Mouse (Mus musculus) liver, embryonic 15.5 days (tissue): ENCODE measurements around the gene Pimreg. TPM values are rescaled to one million over a fixed set of nuclear protein-coding genes. Genes with fewer than 3 reads are reported as not detected.

ENCODE experiments used
- ATAC-seq: fragments of 200-750 bp; cut with Nextera tagmentation; 2 replicates; pipeline ENCODE4 v1.8.0; 2017; ENCODE audit warnings: moderate number of reproducible peaks, mild to moderate bottlenecking, moderate library complexity; ENCODE audit not compliant: insufficient read depth
- H3K27ac ChIP-seq: fragments of 300-500 bp; sonication (generic); replicated peaks from 2 replicates; pipeline ENCODE4 v1.5.1; 2015; ENCODE audit warnings: mild to moderate bottlenecking, inconsistent platforms
- H3K27me3 ChIP-seq: fragments of 300-500 bp; sonication (generic); 2 replicates; pipeline ENCODE4 v1.6.1; 2015; ENCODE audit warnings: mild to moderate bottlenecking, inconsistent platforms
- H3K36me3 ChIP-seq: fragments of 300-500 bp; sonication (generic); replicated peaks from 2 replicates; pipeline ENCODE4 v1.6.1; 2015; ENCODE audit warnings: moderate library complexity, mild to moderate bottlenecking, inconsistent platforms
- H3K4me1 ChIP-seq: fragments of 300-500 bp; sonication (generic); replicated peaks from 2 replicates; pipeline ENCODE4 v1.6.1; 2015; ENCODE audit warnings: inconsistent platforms
- H3K4me2 ChIP-seq: fragments of 300-500 bp; sonication (generic); 2 replicates; pipeline ENCODE4 v1.6.1; 2015; ENCODE audit warnings: moderate library complexity, mild to moderate bottlenecking, inconsistent platforms
- H3K4me3 ChIP-seq: fragments of 300-500 bp; sonication (generic); replicated peaks from 2 replicates; pipeline ENCODE4 v1.5.1; 2015; ENCODE audit warnings: mild to moderate bottlenecking, inconsistent platforms
- H3K9ac ChIP-seq: fragments of 300-500 bp; sonication (generic); 2 replicates; pipeline ENCODE4 v1.6.1; 2015; ENCODE audit warnings: moderate library complexity, mild to moderate bottlenecking, inconsistent platforms
- H3K9me3 ChIP-seq: fragments of 300-500 bp; sonication (generic); replicated peaks from 2 replicates; pipeline ENCODE4 v1.6.1; 2016; ENCODE audit warnings: inconsistent platforms
- WGBS: fragments of 180-500 bp; shearing (Covaris S2); methylation state at CpG from one replicate; pipeline ENCODE4 v1.1.7; 2015; ENCODE audit warnings: mixed read lengths; ENCODE audit not compliant: insufficient replicate concordance; 5-methylcytosine and 5-hydroxymethylcytosine counted together
- polyA plus RNA-seq: library from polyadenylated mRNA; unstranded; fragments of >200 nt; fragmentation: Nextera tagmentation; extraction: Ambion mirVana; gene quantifications from 2 replicates; pipeline ENCODE4 v1.2.1, GENCODE M21; 2015

Pimreg gene
- polyA plus RNA-seq = 18.5 and 20.6 TPM in 2 replicates

- under 1% methylated on average over 52 of the region's 52 CpGs for WGBS
- peaks cover 6% of the 10 kb centered on the region; the same call in 1 of the 2 replicates for H3K36me3 ChIP-seq
- peaks cover 25% of the 10 kb centered on the region for H3K4me1 ChIP-seq
- ATAC-seq = peak; percentile 73
- H3K4me3 ChIP-seq = peak within 1 kb of the TSS; percentile 64
- H3K27ac ChIP-seq = no peak within 1 kb of the TSS
- H3K4me2 ChIP-seq = peak within 1 kb of the TSS; percentile 81
- H3K9ac ChIP-seq = peak within 1 kb of the TSS; percentile 25; the same call in 1 of the 2 replicates
- no peaks in the 10 kb centered on the region for H3K9me3 ChIP-seq
- peaks cover 27% of the 10 kb centered on the region for H3K27me3 ChIP-seq
These were observed at the start of gene Pimreg for GRCm38 (mm10) chr11:72041768-72042607. Pimreg (plus strand) TSS chr11:72042032.

GRCm38 (mm10) chr11:71992438-71992837 is 49.4 kb upstream of the Pimreg start:
- Histone ChIP-seq H3K36me3 (no peaks in the 10 kb centered on the region), H3K27ac (no peak overlapping the region), H3K4me3 (no peak overlapping the region), H3K27me3 (peaks cover 7% of the 10 kb centered on the region; the same call in 1 of the 2 replicates), H3K4me2 (no peak overlapping the region), H3K9me3 (no peaks in the 10 kb centered on the region), H3K4me1 (0 out of 2 replicates have a peak, but pooled peaks cover 3% of the 10 kb centered on the region), H3K9ac (no peak overlapping the region)
- no peak for ATAC-seq
- 68% methylated on average over 12 of the region's 12 CpGs for WGBS

- peak; percentile 28; the same call in 1 of the 2 replicates for ATAC-seq
- Histone ChIP-seq H3K4me2 (peak overlapping the region; percentile 23; the same call in 1 of the 2 replicates), H3K9me3 (no peaks in the 10 kb centered on the region), H3K27me3 (peaks cover 7% of the 10 kb centered on the region; the same call in 1 of the 2 replicates), H3K4me1 (0 out of 2 replicates have a peak, but pooled peaks cover 3% of the 10 kb centered on the region), H3K9ac (no peak overlapping the region), H3K36me3 (no peaks in the 10 kb centered on the region), H3K27ac (no peak overlapping the region), H3K4me3 (no peak overlapping the region)
- WGBS = 5% methylated on average over 9 of the region's 9 CpGs
These were observed 45.8 kb upstream of the Pimreg start for GRCm38 (mm10) chr11:71995968-71996511.

- Histone ChIP-seq H3K4me1 (0 out of 2 replicates have a peak, but pooled peaks cover 3% of the 10 kb centered on the region), H3K36me3 (no peaks in the 10 kb centered on the region), H3K9ac (no peak overlapping the region), H3K27ac (no peak overlapping the region), H3K27me3 (peaks cover 7% of the 10 kb centered on the region; the same call in 1 of the 2 replicates), H3K9me3 (no peaks in the 10 kb centered on the region), H3K4me3 (no peak overlapping the region), H3K4me2 (no peak overlapping the region)
- ATAC-seq = no peak
- 28% methylated on average over 11 of the region's 11 CpGs for WGBS
These were observed 45.0 kb upstream of the Pimreg start for GRCm38 (mm10) chr11:71996805-71997204.

GRCm38 (mm10) chr11:72000194-72000593 is 41.6 kb upstream of the Pimreg start:
- WGBS = 62% methylated on average over 6 of the region's 6 CpGs
- Histone ChIP-seq H3K4me1 (0 out of 2 replicates have a peak, but pooled peaks cover 3% of the 10 kb centered on the region), H3K27me3 (peaks cover 7% of the 10 kb centered on the region; the same call in 1 of the 2 replicates), H3K27ac (no peak overlapping the region), H3K4me3 (no peak overlapping the region), H3K36me3 (no peaks in the 10 kb centered on the region), H3K9me3 (no peaks in the 10 kb centered on the region), H3K9ac (no peak overlapping the region), H3K4me2 (no peak overlapping the region)
- no peak for ATAC-seq

- no peak overlapping the region for H3K27ac ChIP-seq
- H3K9ac ChIP-seq = no peak overlapping the region
- 31% methylated on average over 13 of the region's 13 CpGs for WGBS
- H3K27me3 ChIP-seq = peaks cover 2% of the 10 kb centered on the region; the same call in 1 of the 2 replicates
- H3K4me3 ChIP-seq = no peak overlapping the region
- ATAC-seq = no peak
- no peaks in the 10 kb centered on the region for H3K36me3 ChIP-seq
- H3K4me1 ChIP-seq = no peaks in the 10 kb centered on the region
- no peaks in the 10 kb centered on the region for H3K9me3 ChIP-seq
- no peak overlapping the region for H3K4me2 ChIP-seq
These were observed 39.5 kb upstream of the Pimreg start for GRCm38 (mm10) chr11:72002138-72002853.

GRCm38 (mm10) chr11:72003171-72003570 is 38.7 kb upstream of the Pimreg start:
- H3K4me1 ChIP-seq = no peaks in the 10 kb centered on the region
- no peaks in the 10 kb centered on the region for H3K36me3 ChIP-seq
- H3K27me3 ChIP-seq = no peaks in the 10 kb centered on the region
- H3K27ac ChIP-seq = no peak overlapping the region
- no peak overlapping the region for H3K4me3 ChIP-seq
- no peak overlapping the region for H3K9ac ChIP-seq
- 68% methylated on average over 9 of the region's 9 CpGs for WGBS
- H3K9me3 ChIP-seq = no peaks in the 10 kb centered on the region
- no peak for ATAC-seq
- no peak overlapping the region for H3K4me2 ChIP-seq

- no peak overlapping the region for H3K27ac ChIP-seq
- H3K4me2 ChIP-seq = no peak overlapping the region
- no peak overlapping the region for H3K9ac ChIP-seq
- 70% methylated on average over 6 of the region's 6 CpGs for WGBS
- ATAC-seq = no peak
- H3K9me3 ChIP-seq = no peaks in the 10 kb centered on the region
- H3K4me1 ChIP-seq = no peaks in the 10 kb centered on the region
- no peaks in the 10 kb centered on the region for H3K36me3 ChIP-seq
- H3K4me3 ChIP-seq = no peak overlapping the region
- no peaks in the 10 kb centered on the region for H3K27me3 ChIP-seq
These were observed 36.3 kb upstream of the Pimreg start for GRCm38 (mm10) chr11:72005547-72005946.

GRCm38 (mm10) chr11:72010367-72010766 is 31.5 kb upstream of the Pimreg start:
- Histone ChIP-seq H3K9ac (no peak overlapping the region), H3K4me2 (no peak overlapping the region), H3K27me3 (no peaks in the 10 kb centered on the region), H3K4me3 (no peak overlapping the region), H3K36me3 (no peaks in the 10 kb centered on the region), H3K27ac (no peak overlapping the region), H3K4me1 (peaks cover 2% of the 10 kb centered on the region; the same call in 1 of the 2 replicates), H3K9me3 (no peaks in the 10 kb centered on the region)
- WGBS = 44% methylated on average over 5 of the region's 5 CpGs
- no peak for ATAC-seq

GRCm38 (mm10) chr11:72010940-72011722 is 30.7 kb upstream of the Pimreg start:
- Histone ChIP-seq H3K9me3 (no peaks in the 10 kb centered on the region), H3K4me1 (peaks cover 2% of the 10 kb centered on the region; the same call in 1 of the 2 replicates), H3K9ac (no peak overlapping the region), H3K4me3 (no peak overlapping the region), H3K36me3 (no peaks in the 10 kb centered on the region), H3K27ac (no peak overlapping the region), H3K27me3 (no peaks in the 10 kb centered on the region), H3K4me2 (no peak overlapping the region)
- ATAC-seq = no peak
- WGBS = 33% methylated on average over 9 of the region's 9 CpGs
